Mouse (Mus musculus) G1E (cell line): Measurements from ENCODE around the gene Bod1l. TPM values are rescaled to one million over a fixed set of nuclear protein-coding genes. Genes with fewer than 3 reads are reported as not detected.

Experiments
- ATAC-seq: 2 replicates; pipeline ENCODE4 v1.8.0; 2016; ENCODE audit warnings: mild to moderate bottlenecking; ENCODE audit not compliant: insufficient number of reproducible peaks, poor library complexity, low FRiP score, severe bottlenecking; ENCODE audit errors: extremely low read depth
- DNase-seq: peaks from one replicate; pipeline ENCODE4 v3.0.0; 2012; ENCODE audit warnings: low spot score
- H3K27me3 ChIP-seq: 2 replicates; pipeline ENCODE4 v1.6.1; 2012; ENCODE audit warnings: mild to moderate bottlenecking, low read length, inconsistent platforms; ENCODE audit not compliant: insufficient read depth
- H3K36me3 ChIP-seq: replicated peaks from 2 replicates; pipeline ENCODE3; 2012; ENCODE audit warnings: mild to moderate bottlenecking, inconsistent platforms
- H3K4me1 ChIP-seq: 2 replicates; pipeline ENCODE4 v1.6.1; 2012; ENCODE audit warnings: low read depth, low read length, inconsistent platforms, mixed read lengths; ENCODE audit not compliant: insufficient read depth
- H3K4me3 ChIP-seq: 2 replicates; pipeline ENCODE4 v1.5.1; 2012; ENCODE audit warnings: low read depth, mild to moderate bottlenecking, inconsistent platforms, low read length, moderate library complexity, mixed read lengths
- H3K9me3 ChIP-seq: replicated peaks from 2 replicates; pipeline ENCODE4 v1.6.1; 2012; ENCODE audit warnings: inconsistent platforms
- CTCF ChIP-seq: IDR thresholded peaks from 2 replicates; pipeline ENCODE4 v1.5.1; 2012; ENCODE audit warnings: low read depth, low read length, inconsistent platforms, mixed read lengths
- GATA1 ChIP-seq: IDR thresholded peaks from 2 replicates; pipeline ENCODE4 v1.6.1; 2012; ENCODE audit warnings: borderline replicate concordance, low read length, inconsistent platforms, mixed read lengths
- GATA2 ChIP-seq: IDR thresholded peaks from 2 replicates; pipeline ENCODE4 v1.6.1; 2012; ENCODE audit warnings: low read depth, low read length, inconsistent platforms, borderline replicate concordance
- POLR2AphosphoS5 ChIP-seq: IDR thresholded peaks from 2 replicates; pipeline ENCODE4 v1.6.1; 2012; ENCODE audit warnings: low read depth, low read length, inconsistent platforms; ENCODE audit not compliant: insufficient replicate concordance
- TAL1 ChIP-seq: conservative IDR thresholded peaks from 2 replicates; pipeline ENCODE4 v1.6.1; 2012; ENCODE audit warnings: low read depth, low read length, inconsistent platforms, mixed read lengths
- polyA plus RNA-seq: library from polyadenylated mRNA; stranded (reverse); fragments of >175 nt; gene quantifications from 2 replicates; pipeline ENCODE4 v1.2.3, GENCODE M21; 2012
- total RNA-seq, 2 experiments: library from RNA; stranded (forward) in 1 of 2; stranded (reverse) in 1 of 2; fragments of 200-1000 nt in 1 of 2; fragments of >200 nt in 1 of 2; fragmentation: Nextera tagmentation in 1 of 2; gene quantifications; 2 replicates each; pipeline ENCODE4 v1.2.3; 2014 to 2017

Bod1l gene
- total and polyA plus RNA-seq, 3 experiments: 7.8 to 86.7 (median 50.6) TPM

GRCm38 (mm10) chr5:41807383-41807782 lies 36.7 kb downstream of the Bod1l start:
- Histone ChIP-seq H3K27me3 (no peaks in the 10 kb centered on the region), H3K4me3 (no peak overlapping the region), H3K9me3 (no peaks in the 10 kb centered on the region), H3K4me1 (no peaks in the 10 kb centered on the region), H3K36me3 (peaks cover 79% of the 10 kb centered on the region)
- DNase-seq: no peak
- ATAC-seq: no peak
- no peak for TF ChIP-seq GATA2
- TF ChIP-seq GATA1: no peak
- TF ChIP-seq CTCF: no peak
- no peak for TF ChIP-seq TAL1
- no peak for TF ChIP-seq POLR2AphosphoS5

- Histone ChIP-seq H3K36me3 (peaks cover 72% of the 10 kb centered on the region), H3K9me3 (no peaks in the 10 kb centered on the region), H3K27me3 (no peaks in the 10 kb centered on the region), H3K4me3 (no peak overlapping the region), H3K4me1 (no peaks in the 10 kb centered on the region)
- DNase-seq (no peak), ATAC-seq (peak; percentile 82)
- no peak for TF ChIP-seq CTCF
- no peak for TF ChIP-seq POLR2AphosphoS5
- TF ChIP-seq GATA1: no peak
- no peak for TF ChIP-seq GATA2
- TF ChIP-seq TAL1: no peak
Measured at GRCm38 (mm10) chr5:41806176-41806575, 37.9 kb downstream of the Bod1l start.

- H3K9me3 ChIP-seq: no peaks in the 10 kb centered on the region
- TF ChIP-seq CTCF (no peak), TAL1 (no peak), POLR2AphosphoS5 (no peak), GATA2 (no peak)
- ATAC-seq (no peak), DNase-seq (no peak)
- H3K36me3 ChIP-seq: peaks cover 74% of the 10 kb centered on the region
- no peaks in the 10 kb centered on the region for H3K27me3 ChIP-seq
- H3K4me1 ChIP-seq: no peaks in the 10 kb centered on the region
- H3K4me3 ChIP-seq: no peak overlapping the region
Measured at GRCm38 (mm10) chr5:41805085-41805484, 39.0 kb downstream of the Bod1l start.

- H3K36me3 ChIP-seq: peaks cover 74% of the 10 kb centered on the region
- no peaks in the 10 kb centered on the region for H3K4me1 ChIP-seq
- H3K4me3 ChIP-seq: no peak overlapping the region
- H3K27me3 ChIP-seq: no peaks in the 10 kb centered on the region
- DNase-seq (no peak), ATAC-seq (no peak)
- TF ChIP-seq GATA1: no peak
- TF ChIP-seq POLR2AphosphoS5: no peak
- TF ChIP-seq GATA2: no peak
- no peak for TF ChIP-seq CTCF
- TF ChIP-seq TAL1: no peak
- no peaks in the 10 kb centered on the region for H3K9me3 ChIP-seq
Measured at GRCm38 (mm10) chr5:41804643-41805042, 39.5 kb downstream of the Bod1l start.

GRCm38 (mm10) chr5:41801622-41802021 lies 42.5 kb downstream of the Bod1l start:
- H3K36me3 ChIP-seq: peaks cover 73% of the 10 kb centered on the region

GRCm38 (mm10) chr5:41794434-41794833 lies 49.7 kb downstream of the Bod1l start:
- H3K9me3 ChIP-seq: no peaks in the 10 kb centered on the region
- TF ChIP-seq TAL1: no peak
- DNase-seq: no peak
- H3K4me3 ChIP-seq: no peak overlapping the region
- no peak for ATAC-seq
- no peaks in the 10 kb centered on the region for H3K27me3 ChIP-seq
- no peaks in the 10 kb centered on the region for H3K4me1 ChIP-seq
- H3K36me3 ChIP-seq: peaks cover 82% of the 10 kb centered on the region

More at GRCm38 (mm10) chr5:41801622-41802021, 42.5 kb downstream of the Bod1l start:
- ATAC-seq (no peak), DNase-seq (no peak)
- Histone ChIP-seq H3K9me3 (no peaks in the 10 kb centered on the region), H3K4me3 (no peak overlapping the region), H3K4me1 (no peaks in the 10 kb centered on the region), H3K27me3 (no peaks in the 10 kb centered on the region)
- no peak for TF ChIP-seq POLR2AphosphoS5
- TF ChIP-seq GATA2: no peak
- no peak for TF ChIP-seq TAL1
- TF ChIP-seq GATA1: no peak
- TF ChIP-seq CTCF: no peak

- H3K36me3 ChIP-seq: peaks cover 89% of the 10 kb centered on the region
- no peaks in the 10 kb centered on the region for H3K4me1 ChIP-seq
- no peaks in the 10 kb centered on the region for H3K9me3 ChIP-seq
- no peak overlapping the region for H3K4me3 ChIP-seq
- ATAC-seq: no peak
- TF ChIP-seq CTCF (no peak), GATA2 (no peak), GATA1 (no peak), POLR2AphosphoS5 (no peak), TAL1 (no peak)
- no peak for DNase-seq
- H3K27me3 ChIP-seq: no peaks in the 10 kb centered on the region
Measured at GRCm38 (mm10) chr5:41790517-41790916, 53.6 kb downstream of the Bod1l start.
